15 mouse cellular contexts compared by ENCODE assay signal in the genomic region with DNA sequence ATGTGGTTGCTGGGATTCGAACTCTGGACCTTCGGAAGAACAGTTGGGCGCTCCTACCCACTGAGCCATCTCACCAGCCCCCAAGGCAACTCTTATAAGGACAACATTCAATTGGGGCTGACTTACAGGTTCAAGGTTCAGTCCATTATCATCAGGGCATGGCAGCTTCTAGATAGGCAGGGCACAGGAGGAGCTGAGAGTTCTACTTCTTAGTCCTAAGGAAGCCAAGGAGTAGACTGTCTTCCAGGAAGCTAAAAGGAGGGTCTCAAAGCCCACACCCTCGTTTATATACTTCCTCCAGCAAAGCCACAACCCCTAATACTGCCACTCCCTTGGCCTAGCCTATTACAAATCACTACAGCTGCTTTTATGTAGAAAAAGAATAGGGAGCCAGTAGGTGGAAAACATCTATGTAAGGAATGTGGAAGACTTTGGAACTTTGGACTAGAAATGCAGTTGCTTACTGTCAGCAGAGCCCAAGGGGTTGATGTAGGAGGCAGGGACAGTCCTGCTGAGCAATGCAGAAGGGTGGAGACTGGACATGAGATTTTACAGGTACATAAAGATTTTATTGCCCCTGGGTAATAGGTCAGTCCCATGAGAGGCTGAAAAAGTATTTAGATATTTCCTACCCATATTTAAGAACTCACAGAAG. TPM values are rescaled to one million over a fixed set of nuclear protein-coding genes. Genes with fewer than 3 reads are reported as not detected.
"Had no signal": no experiment of that assay in that cellular context is flagged by ENCODE, and none has a peak within 500 bp of the region (broad histone marks: within the 10 kb centered on the region; RNA-seq: fewer than 3 reads in every experiment).

No protein-coding gene starts in this region.

- H3K4me2 ChIP-seq: hindbrain, embryonic 15.5 days; liver, embryonic 11.5 days; liver, embryonic 15.5 days; midbrain, embryonic 13.5 days had no signal

- H3K36me3 ChIP-seq: hindbrain, embryonic 15.5 days; limb, embryonic 10.5 days; liver, embryonic 15.5 days; midbrain, embryonic 13.5 days had no signal

- DNase-seq: lung, adult 2 months; lung, postnatal 36 days; right cerebral cortex, adult 18-20 months; spleen, adult 18-20 months had no signal

- ATAC-seq: lung, postnatal 0 days; midbrain, embryonic 13.5 days had no signal

- H3K27ac ChIP-seq: hindbrain, embryonic 15.5 days; left cerebral cortex, adult 2 months; limb, embryonic 10.5 days; liver, embryonic 15.5 days; midbrain, embryonic 13.5 days had no signal

- H3K4me1 ChIP-seq: hindbrain, embryonic 15.5 days; liver, embryonic 15.5 days; midbrain, embryonic 13.5 days had no signal

- H3K9ac ChIP-seq: hindbrain, embryonic 15.5 days; liver, embryonic 15.5 days; midbrain, embryonic 13.5 days had no signal

- H3K4me3 ChIP-seq: hindbrain, embryonic 15.5 days; left cerebral cortex, adult 2 months; limb, embryonic 10.5 days; liver, embryonic 15.5 days; midbrain, embryonic 13.5 days had no signal

- H3K27me3 ChIP-seq: hindbrain, embryonic 15.5 days; liver, embryonic 15.5 days; midbrain, embryonic 13.5 days had no signal

- H3K9me3 ChIP-seq: hindbrain, embryonic 15.5 days; limb, embryonic 10.5 days; liver, embryonic 15.5 days; midbrain, embryonic 13.5 days had no signal

RNA-seq across cellular contexts. Expression of a gene that starts 5.4 kb away (rescaled TPM):
- polyA plus RNA-seq: hindbrain, embryonic 15.5 days; limb, embryonic 10.5 days; limb, embryonic 14.5 days; liver, embryonic 11.5 days; liver, embryonic 15.5 days; lung, adult 2 months; lung, postnatal 0 days; midbrain, embryonic 13.5 days; midbrain, postnatal 0 days; neural tube, embryonic 14.5 days; stomach, embryonic 14.5 days had no signal

RNA-seq across cellular contexts. Expression of a gene that starts 25.8 kb away (rescaled TPM):
- polyA plus RNA-seq: hindbrain, embryonic 15.5 days; limb, embryonic 10.5 days; limb, embryonic 14.5 days; liver, embryonic 11.5 days; lung, adult 2 months; lung, postnatal 0 days; midbrain, embryonic 13.5 days; midbrain, postnatal 0 days; neural tube, embryonic 14.5 days; stomach, embryonic 14.5 days had no signal

RNA-seq across cellular contexts. Expression of a gene that starts 35.0 kb away (rescaled TPM):
- polyA plus RNA-seq: hindbrain, embryonic 15.5 days; limb, embryonic 10.5 days; liver, embryonic 11.5 days; liver, embryonic 15.5 days; lung, adult 2 months; lung, postnatal 0 days; midbrain, embryonic 13.5 days; midbrain, postnatal 0 days; neural tube, embryonic 14.5 days; stomach, embryonic 14.5 days had no signal

RNA-seq across cellular contexts. Expression of a gene that starts 50.8 kb away (rescaled TPM):
- polyA plus RNA-seq: hindbrain, embryonic 15.5 days; limb, embryonic 10.5 days; liver, embryonic 15.5 days; midbrain, embryonic 13.5 days; midbrain, postnatal 0 days; neural tube, embryonic 14.5 days had no signal
